Mouse (Mus musculus) lung, embryonic 16.5 days (tissue): ENCODE results near the gene Cntn5. TPM values are rescaled to one million over a fixed set of nuclear protein-coding genes. Genes with fewer than 3 reads are reported as not detected.

ENCODE experiments used
- ATAC-seq: fragments of 200-750 bp; cut with Nextera tagmentation; 2 replicates; pipeline ENCODE4 v1.8.0; 2017; ENCODE audit warnings: low read depth, mild to moderate bottlenecking, moderate library complexity
- H3K27ac ChIP-seq: fragments of 300-500 bp; sonication (generic); 2 replicates; pipeline ENCODE4 v1.5.1; 2014; ENCODE audit warnings: mild to moderate bottlenecking, control low read depth, low read length
- H3K27me3 ChIP-seq: fragments of 300-500 bp; sonication (generic); 2 replicates; pipeline ENCODE4 v1.6.1; 2014; ENCODE audit warnings: low read depth, low read length, mixed read lengths; ENCODE audit not compliant: control insufficient read depth, insufficient read depth
- H3K36me3 ChIP-seq: fragments of 300-500 bp; sonication (generic); 2 replicates; pipeline ENCODE4 v1.6.1; 2014; ENCODE audit warnings: low read length; ENCODE audit not compliant: control insufficient read depth, insufficient read depth
- H3K4me1 ChIP-seq: fragments of 300-500 bp; sonication (generic); replicated peaks from 2 replicates; pipeline ENCODE4 v1.6.1; 2014; ENCODE audit warnings: low read length, mixed read lengths; ENCODE audit not compliant: control insufficient read depth, insufficient read depth
- H3K4me2 ChIP-seq: fragments of 300-500 bp; sonication (generic); 2 replicates; pipeline ENCODE4 v1.6.1; 2014; ENCODE audit warnings: low read depth, low read length, control low read depth
- H3K4me3 ChIP-seq: fragments of 300-500 bp; sonication (generic); 2 replicates; pipeline ENCODE4 v1.5.1; 2014; ENCODE audit warnings: mild to moderate bottlenecking, low read length, control low read depth
- H3K9ac ChIP-seq: fragments of 300-500 bp; sonication (generic); 2 replicates; pipeline ENCODE4 v1.6.1; 2014; ENCODE audit warnings: low read length, control low read depth
- H3K9me3 ChIP-seq: fragments of 300-500 bp; sonication (generic); 2 replicates; pipeline ENCODE4 v1.6.1; 2016; ENCODE audit warnings: low read length; ENCODE audit not compliant: control insufficient read depth
- WGBS: fragments of 180-500 bp; shearing (Covaris S2); extraction: QIAGEN DNeasy Blood & Tissue Kit; methylation state at CpG from one replicate; pipeline ENCODE4 v1.1.7; 2014; 5-methylcytosine and 5-hydroxymethylcytosine counted together
- polyA plus RNA-seq: library from polyadenylated mRNA; unstranded; fragments of >200 nt; fragmentation: Nextera tagmentation; extraction: Ambion mirVana; gene quantifications from 2 replicates; pipeline ENCODE4 v1.2.1, GENCODE M21; 2015

Gene Cntn5
- polyA plus RNA-seq, 1 experiment from 2014 or later, result 0.69 TPM

DNA sequence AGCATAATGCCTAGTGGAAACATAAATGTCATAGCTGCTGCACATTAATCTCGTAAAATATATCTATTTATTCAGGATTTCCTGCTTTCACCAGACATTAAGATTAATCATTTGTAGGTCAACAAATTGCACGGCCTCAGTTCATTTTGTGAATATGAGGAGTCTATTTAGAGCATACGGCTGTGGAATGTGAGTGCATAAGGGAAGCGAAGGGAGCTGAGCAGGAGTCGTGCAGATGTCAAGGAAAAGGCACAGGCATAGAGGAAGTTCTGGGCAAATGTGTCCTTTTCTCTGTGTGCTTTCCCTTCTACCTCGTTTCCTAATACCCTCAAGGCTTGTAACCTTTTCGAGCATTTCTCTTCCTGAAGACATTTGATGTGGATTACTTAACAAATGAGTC, 504.5 kb downstream of the Cntn5 start:
- Histone ChIP-seq H3K27ac (no peak overlapping the region), H3K9ac (no peak overlapping the region), H3K4me2 (no peak overlapping the region), H3K9me3 (no peaks in the 10 kb centered on the region), H3K4me1 (no peaks in the 10 kb centered on the region), H3K27me3 (no peaks in the 10 kb centered on the region), H3K36me3 (no peaks in the 10 kb centered on the region), H3K4me3 (no peak overlapping the region)
- ATAC-seq, result no peak
- 33% methylated on average over 7 of the region's 7 CpGs for WGBS

- WGBS, result 80% methylated on average over 2 of the region's 2 CpGs
- Histone ChIP-seq H3K27ac (no peak overlapping the region), H3K9ac (no peak overlapping the region), H3K27me3 (no peaks in the 10 kb centered on the region), H3K9me3 (no peaks in the 10 kb centered on the region), H3K4me1 (no peaks in the 10 kb centered on the region), H3K4me2 (no peak overlapping the region), H3K36me3 (no peaks in the 10 kb centered on the region), H3K4me3 (no peak overlapping the region)
- no peak for ATAC-seq
Measured at GRCm38 (mm10) chr9:10389863-10390262, 514.7 kb downstream of the Cntn5 start.

- no peak overlapping the region for H3K4me2 ChIP-seq
- WGBS, result 39% methylated on average over 1 of the region's 1 CpGs
- H3K9me3 ChIP-seq, result no peaks in the 10 kb centered on the region
- no peak for ATAC-seq
- H3K4me3 ChIP-seq, result no peak overlapping the region
- H3K36me3 ChIP-seq, result no peaks in the 10 kb centered on the region
- no peak overlapping the region for H3K27ac ChIP-seq
- H3K27me3 ChIP-seq, result no peaks in the 10 kb centered on the region
- H3K9ac ChIP-seq, result no peak overlapping the region
- no peaks in the 10 kb centered on the region for H3K4me1 ChIP-seq
Measured at GRCm38 (mm10) chr9:10384455-10384854, 520.1 kb downstream of the Cntn5 start.

DNA sequence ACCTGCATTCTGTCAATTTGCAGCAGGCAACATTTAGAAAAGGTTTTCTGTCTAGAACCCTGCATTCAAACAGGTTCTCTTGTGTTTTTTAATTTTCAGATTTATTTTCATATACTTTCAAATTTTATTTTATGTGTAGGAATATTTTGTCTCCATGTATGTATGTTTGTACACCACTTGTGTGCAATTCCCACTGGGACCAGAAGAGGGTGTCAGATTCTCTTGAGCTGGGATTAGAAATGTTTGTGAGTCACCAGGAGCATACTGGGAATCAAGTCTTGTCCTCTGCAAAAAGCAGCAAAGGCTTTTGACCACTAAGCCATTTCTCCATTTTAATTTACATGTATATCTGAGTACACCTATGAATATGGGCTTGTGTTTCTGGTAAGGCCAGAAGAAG, 521.4 kb downstream of the Cntn5 start:
- Histone ChIP-seq H3K27me3 (no peaks in the 10 kb centered on the region), H3K9me3 (no peaks in the 10 kb centered on the region), H3K4me3 (no peak overlapping the region), H3K4me1 (no peaks in the 10 kb centered on the region), H3K9ac (no peak overlapping the region), H3K27ac (no peak overlapping the region), H3K4me2 (no peak overlapping the region), H3K36me3 (no peaks in the 10 kb centered on the region)
- ATAC-seq, result no peak

DNA sequence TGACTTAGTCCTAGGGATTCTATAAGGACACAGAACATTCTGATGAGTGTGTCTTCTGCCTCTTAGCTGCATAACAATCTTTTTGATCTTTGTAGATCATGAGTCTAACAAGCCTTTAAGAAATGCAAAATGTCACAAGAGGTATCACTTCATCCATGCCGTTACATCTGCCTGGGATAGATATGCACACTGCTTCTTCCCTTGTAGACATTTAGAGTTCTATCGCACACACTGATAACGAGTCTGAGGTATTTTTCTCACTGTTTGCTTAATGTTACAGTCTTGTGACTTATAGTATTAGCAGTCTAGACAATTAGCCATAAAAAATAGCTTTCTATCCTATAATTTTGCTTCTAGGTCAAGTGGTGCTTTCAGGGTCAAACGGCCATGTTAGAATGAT, 522.9 kb downstream of the Cntn5 start:
- no peak overlapping the region for H3K9ac ChIP-seq
- 84% methylated on average over 4 of the region's 4 CpGs for WGBS
- H3K27me3 ChIP-seq, result no peaks in the 10 kb centered on the region
- H3K27ac ChIP-seq, result no peak overlapping the region
- ATAC-seq, result no peak
- no peak overlapping the region for H3K4me3 ChIP-seq
- no peaks in the 10 kb centered on the region for H3K9me3 ChIP-seq
- H3K4me2 ChIP-seq, result no peak overlapping the region
- no peaks in the 10 kb centered on the region for H3K36me3 ChIP-seq
- H3K4me1 ChIP-seq, result no peaks in the 10 kb centered on the region

DNA sequence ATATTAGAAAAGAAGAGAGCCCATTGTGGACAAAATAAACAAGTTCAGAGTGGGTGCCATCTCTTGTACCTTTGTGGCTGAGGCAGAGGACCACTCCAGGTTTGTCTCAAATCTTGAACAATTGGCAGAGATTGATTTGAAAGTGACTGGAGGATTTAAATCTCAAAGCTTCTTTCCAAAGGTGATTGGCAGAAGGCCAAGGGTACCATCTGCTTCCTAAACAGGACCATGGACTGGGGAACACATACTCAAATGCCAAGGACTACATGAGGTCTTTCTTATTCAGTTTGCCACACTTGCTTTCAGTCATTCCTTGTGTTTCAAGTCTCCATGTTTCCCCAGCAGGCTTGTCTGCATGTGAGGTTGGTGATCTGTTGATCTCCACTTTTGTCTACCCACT, 528.3 kb downstream of the Cntn5 start:
- H3K27ac ChIP-seq, result no peak overlapping the region
- H3K9ac ChIP-seq, result no peak overlapping the region
- no peak overlapping the region for H3K4me2 ChIP-seq
- no peaks in the 10 kb centered on the region for H3K9me3 ChIP-seq
- ATAC-seq, result no peak
- H3K4me3 ChIP-seq, result no peak overlapping the region
- no peaks in the 10 kb centered on the region for H3K36me3 ChIP-seq
- no peaks in the 10 kb centered on the region for H3K27me3 ChIP-seq
- no peaks in the 10 kb centered on the region for H3K4me1 ChIP-seq

- H3K9me3 ChIP-seq, result no peaks in the 10 kb centered on the region
- no peak for ATAC-seq
- WGBS, result 57% methylated on average over 5 of the region's 5 CpGs
Measured at GRCm38 (mm10) chr9:10368971-10369370, 535.6 kb downstream of the Cntn5 start.

DNA sequence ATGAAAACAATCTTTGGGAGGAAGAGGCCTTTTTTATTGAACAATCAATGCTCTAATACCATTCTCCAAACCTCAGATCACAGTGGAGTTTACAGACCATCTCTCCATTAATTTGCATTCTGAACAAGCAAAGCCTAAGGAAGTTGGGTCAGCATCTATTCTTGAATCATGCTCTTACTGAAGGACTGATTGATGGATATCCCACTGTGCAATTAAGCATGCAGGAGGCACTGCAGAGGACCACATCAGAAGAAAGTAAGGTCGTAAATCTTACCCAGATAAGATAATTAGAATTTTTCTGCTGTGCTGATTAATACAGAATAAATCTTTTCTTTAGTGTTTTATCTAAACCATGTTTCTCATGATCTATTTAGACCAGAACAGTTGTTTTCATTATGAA, 536.2 kb downstream of the Cntn5 start:
- Histone ChIP-seq H3K4me1 (no peaks in the 10 kb centered on the region), H3K9me3 (no peaks in the 10 kb centered on the region), H3K36me3 (no peaks in the 10 kb centered on the region), H3K4me2 (no peak overlapping the region), H3K4me3 (no peak overlapping the region), H3K9ac (no peak overlapping the region), H3K27ac (no peak overlapping the region), H3K27me3 (no peaks in the 10 kb centered on the region)
- no peak for ATAC-seq
- 46% methylated on average over 1 of the region's 1 CpGs for WGBS

More at GRCm38 (mm10) chr9:10368971-10369370, 535.6 kb downstream of the Cntn5 start:
- Histone ChIP-seq H3K4me2 (no peak overlapping the region), H3K4me1 (no peaks in the 10 kb centered on the region), H3K4me3 (no peak overlapping the region), H3K27ac (no peak overlapping the region), H3K9ac (no peak overlapping the region), H3K27me3 (no peaks in the 10 kb centered on the region), H3K36me3 (no peaks in the 10 kb centered on the region)

DNA sequence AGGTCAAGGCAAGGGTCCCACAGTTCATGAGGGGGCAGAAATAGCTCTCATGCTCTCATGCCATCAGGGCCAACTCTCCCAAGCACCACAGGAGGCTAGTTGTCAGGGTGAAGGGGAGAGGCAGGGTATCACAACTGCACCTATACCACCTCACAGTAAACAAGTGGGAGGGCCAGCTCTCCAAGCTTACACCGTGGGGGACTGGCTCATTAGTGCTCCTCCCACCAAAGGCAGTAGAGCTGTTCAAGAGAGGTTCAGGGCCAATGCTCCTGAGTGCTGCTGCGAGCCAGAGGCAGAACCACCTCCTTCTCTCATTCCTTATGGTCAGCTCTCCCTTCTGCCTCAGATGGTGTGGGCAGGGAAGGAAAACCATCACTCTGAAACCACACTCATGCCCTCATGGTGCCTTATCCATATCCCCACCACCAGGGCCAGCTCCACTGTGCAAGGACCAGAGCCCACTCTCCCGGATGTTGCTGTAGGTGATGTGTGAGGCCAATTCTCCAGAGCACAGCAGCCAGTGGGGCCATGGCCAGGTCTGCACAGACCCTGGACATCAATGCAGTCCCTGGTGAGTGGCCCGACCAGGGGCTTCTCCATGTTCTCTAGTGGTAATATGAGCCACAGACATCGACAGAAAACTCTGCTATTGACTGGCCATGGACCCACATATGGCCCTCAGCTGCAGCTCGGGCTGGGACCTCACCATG, 538.2 kb downstream of the Cntn5 start:
- Histone ChIP-seq H3K27me3 (no peaks in the 10 kb centered on the region), H3K9me3 (no peaks in the 10 kb centered on the region), H3K27ac (no peak overlapping the region), H3K9ac (no peak overlapping the region), H3K4me3 (no peak overlapping the region), H3K36me3 (no peaks in the 10 kb centered on the region), H3K4me2 (no peak overlapping the region), H3K4me1 (no peaks in the 10 kb centered on the region)
- ATAC-seq, result no peak
- WGBS, result 61% methylated on average over 6 of the region's 6 CpGs
